Mouse (Mus musculus) spleen, postnatal 4 days (tissue): ENCODE measurements around the gene Dnah10.

Source experiments
- DNase-seq, 2 experiments: peaks; one replicate each; pipeline ENCODE4 v3.0.0; 2022; ENCODE audit warnings: low spot score in 2 of 2

The Dnah10 gene

DNA sequence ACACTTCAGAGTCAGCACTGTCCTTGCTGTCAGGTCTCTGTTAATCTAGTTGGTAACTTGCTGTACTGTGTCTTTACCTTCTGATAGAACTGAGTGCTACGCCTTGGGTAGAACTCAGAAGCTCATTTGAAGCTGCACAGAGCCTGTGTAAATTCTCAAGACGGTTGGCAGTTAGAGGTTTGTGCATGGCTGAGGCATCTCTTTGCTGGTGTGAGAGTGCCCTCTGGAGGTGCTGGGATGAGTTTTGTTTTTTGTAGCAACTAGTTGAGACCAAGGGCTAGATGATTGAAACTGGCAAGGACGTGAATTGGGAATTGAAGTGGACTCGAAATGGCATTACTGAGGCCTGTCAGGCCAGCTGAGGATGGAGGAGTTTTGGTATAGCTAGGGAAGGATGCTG, 144.1 kb downstream of the Dnah10 start:
- DNase-seq: peak in 1 of 2 experiments; percentile 45

DNA sequence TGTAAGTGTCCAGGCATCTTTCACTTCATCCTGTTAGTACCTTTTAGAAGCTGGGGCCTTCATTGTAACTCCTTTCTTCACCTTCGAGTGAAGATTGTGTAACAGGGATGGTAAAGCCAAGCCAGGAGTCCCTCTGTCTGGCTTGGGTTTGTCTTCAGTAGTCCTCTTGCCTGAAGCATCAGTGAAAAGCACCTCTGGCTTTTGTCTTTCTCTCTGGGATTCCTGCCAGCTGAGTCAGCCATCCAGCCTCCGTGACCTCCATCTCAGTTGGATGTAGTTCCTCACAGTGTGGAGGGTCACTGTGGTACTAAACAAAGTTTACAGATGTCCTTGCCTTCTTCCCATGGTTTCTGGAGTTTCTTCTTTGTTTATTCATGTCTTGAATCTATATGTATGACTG, 147.1 kb downstream of the Dnah10 start:
- DNase-seq: no peak

DNA sequence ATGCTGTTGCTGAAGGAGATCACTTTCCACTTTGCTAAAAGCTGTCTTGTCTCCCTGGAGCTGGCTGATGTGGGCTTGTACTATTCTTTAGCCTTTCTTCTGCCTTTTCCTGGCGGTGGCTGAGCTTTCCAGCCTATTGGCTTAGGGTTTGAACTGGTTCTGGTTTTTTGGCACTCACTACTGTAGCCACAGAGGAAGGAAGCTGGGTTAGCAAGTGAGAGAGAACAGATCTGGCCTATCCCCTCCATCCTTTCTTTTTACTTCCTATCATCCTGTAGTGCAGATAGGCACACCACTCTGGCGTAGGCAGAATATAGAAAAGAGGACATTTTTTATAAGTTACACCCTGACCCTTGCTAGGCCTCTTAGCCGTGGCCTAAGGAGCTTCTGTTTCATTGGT, 148.2 kb downstream of the Dnah10 start:
- no peak for DNase-seq

DNA sequence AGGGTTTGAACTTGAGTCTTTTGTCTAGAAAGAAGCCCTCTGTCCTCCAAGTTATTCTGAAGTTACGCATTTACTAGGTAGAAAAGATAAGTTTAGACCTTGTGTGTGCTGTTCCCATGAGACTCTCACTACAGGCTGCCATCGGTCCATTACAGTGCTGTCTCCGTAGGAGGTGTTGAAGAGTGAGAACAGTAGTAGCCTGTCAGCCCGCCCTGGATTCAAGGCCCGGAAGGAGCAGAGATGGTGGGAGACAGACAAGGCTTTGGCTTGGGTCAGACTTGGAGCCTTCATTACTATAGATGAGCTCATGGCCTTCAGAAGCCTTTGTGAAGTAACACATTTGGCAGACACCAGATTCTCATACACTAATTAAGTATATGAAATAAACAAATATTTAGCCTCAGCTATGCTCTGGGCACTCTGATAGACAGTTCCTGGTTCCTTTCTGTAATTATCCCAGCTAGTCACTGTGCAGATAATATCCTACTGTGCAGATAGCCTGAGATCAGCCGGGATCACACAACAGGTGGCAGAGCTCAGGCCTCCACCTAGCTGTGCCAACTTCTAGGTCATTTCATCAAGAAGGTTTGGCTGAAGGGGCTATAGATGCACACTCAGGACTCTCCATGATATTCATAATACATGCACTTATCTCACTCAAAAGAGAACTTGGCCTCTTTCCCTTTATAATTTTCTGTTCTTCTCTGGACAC, 149.2 kb downstream of the Dnah10 start:
- no peak for DNase-seq

DNA sequence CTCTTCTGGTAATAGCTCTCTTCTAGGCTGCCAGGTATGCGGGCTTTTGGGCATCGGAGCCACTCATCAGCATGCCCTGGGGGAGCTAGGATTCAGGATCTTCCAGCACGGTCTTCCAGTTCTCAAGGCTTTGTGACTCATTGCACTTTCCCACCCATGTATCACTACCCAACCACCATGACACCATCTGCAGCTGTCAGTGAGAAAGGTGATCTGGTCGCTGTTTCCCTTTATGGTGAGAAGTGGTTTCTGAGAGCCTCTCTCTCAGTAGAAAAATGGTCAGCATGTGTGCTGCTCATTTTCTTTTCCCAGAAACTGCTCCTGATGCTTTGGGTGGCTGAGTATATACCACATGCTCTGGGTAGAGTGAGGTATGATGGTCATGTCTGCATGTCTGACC, 154.4 kb downstream of the Dnah10 start:
- no peak for DNase-seq

DNA sequence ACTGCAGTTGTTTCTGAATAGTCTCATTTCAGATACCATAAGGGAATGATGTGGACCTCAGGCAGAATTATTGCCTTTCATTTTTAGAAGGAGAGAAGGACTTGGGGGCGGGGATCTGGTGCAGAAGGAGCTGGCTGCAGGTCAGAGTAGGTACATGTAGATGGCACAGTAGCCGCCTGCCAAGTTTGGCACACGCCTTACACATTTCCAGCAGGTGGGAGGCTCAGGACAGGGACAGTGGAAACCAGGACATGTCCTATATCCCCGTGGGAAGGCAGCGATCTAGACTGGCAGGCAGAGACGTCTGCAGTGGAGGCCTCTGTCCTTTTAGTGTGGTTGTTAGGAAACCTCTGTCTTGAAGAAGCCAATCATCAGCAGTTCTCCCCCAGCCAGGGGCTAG, 154.9 kb downstream of the Dnah10 start:
- no peak for DNase-seq

DNA sequence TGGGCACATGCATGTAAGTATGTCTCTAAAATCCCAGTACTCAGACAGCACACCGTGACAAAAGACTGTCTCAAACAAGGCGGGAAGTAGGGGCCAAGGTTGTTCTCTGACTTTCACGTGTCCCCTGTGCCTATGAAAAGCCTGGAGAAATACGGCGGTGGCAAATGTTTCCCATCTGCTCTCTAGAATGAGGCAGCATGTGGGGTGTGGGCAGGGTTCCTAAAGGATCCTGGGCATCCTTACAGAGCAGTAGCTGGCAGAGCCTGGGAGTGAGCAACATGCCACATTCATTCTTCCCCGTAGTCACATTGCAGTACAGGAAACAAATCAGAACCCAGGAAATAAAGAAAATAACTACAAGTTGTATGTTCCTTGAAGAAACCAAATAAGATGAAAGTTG, 159.0 kb downstream of the Dnah10 start:
- DNase-seq: no peak
